Mouse (Mus musculus) embryonic fibroblast, embryonic 13.5 days (primary cell): ENCODE data around the gene Iqca.

Source experiments
- CTCF ChIP-seq: IDR thresholded peaks from 2 replicates; pipeline ENCODE4 v1.5.1; 2011; ENCODE audit warnings: mild to moderate bottlenecking, control low read depth, low read length, moderate library complexity, borderline replicate concordance; ENCODE audit not compliant: insufficient read depth
- POLR2A ChIP-seq: IDR thresholded peaks from 2 replicates; pipeline ENCODE4 v1.6.1; 2011; ENCODE audit warnings: low read depth, mild to moderate bottlenecking, control low read depth, low read length, moderate library complexity

DNA sequence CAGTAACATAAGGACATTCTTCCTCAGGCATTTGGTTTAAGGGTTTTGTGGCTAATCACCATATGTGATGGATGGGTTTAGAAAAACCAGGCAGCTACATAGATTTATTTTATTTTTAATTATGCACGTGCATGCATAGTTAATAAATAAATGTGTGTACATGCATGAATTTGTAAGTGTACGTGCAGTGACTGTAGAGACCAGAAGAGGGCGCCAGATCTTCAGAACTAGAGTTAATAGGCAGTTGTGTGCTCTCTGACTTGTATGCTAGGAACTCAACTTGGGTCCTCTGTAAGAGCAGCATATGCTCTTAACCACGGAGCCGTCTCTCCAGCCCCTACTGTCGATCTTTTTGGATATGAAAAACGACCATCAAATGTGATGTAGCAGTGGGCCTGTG lies 140.4 kb downstream of the Iqca start:
- TF ChIP-seq POLR2A (no peak), CTCF (no peak)
